Mouse (Mus musculus): ENCODE measurements around the gene Hyal4. TPM values are rescaled to one million over a fixed set of nuclear protein-coding genes. Genes with fewer than 3 reads are reported as not detected.

Gene Hyal4
- polyA plus RNA-seq (2012; rRNA removed), result not detected in 2 replicates

DNA sequence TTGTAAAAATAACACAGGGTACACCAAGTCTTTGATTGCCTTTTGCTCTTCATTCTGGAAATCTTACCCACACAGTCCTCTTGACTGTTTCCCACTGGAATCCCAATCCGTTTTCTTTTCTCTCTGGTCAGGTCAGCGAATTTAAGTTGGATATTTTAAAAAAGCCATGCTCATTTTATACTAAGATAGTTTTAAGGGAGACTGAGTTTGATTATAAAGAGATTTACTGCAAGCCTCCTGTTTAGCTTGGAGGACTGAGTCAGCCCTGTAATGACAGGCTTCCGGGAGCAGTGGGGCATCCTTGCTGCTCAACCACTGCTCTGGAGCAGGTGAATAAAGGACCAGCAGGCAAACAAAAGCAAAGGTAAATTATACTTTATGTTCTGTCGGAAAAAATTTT, at the start of gene Hyal4:
Gene Hyal4 (plus strand): TSS at position 301 of the 400 bp plus-strand sequence.

DNA sequence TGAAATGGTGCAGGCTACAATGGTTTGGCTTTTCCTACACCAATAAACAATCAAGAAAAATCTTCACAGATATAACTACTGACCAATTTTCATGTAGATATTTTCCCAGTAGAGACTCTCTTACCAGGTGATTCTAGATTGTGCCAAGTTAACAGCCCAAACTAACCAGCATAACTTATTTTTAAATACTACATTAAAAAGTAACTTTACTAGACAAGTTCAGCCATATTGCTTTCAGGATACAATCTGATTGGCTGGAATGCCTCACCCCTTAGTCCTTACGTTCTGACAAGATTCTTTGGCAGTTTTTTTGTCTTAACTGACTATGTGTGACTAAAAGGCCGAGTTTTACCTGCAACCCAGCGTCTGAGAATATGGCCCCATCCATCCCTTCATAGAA, 15.2 kb upstream of the Hyal4 start, which contains the start of gene Hyal6:
Gene Hyal6 (plus strand): TSS at position 301 of the 400 bp plus-strand sequence.

GRCm38 (mm10) chr6:24790888-24791287, 42.8 kb downstream of the Hyal4 start, which contains the start of gene Spam1:
TSS of gene Spam1 (plus strand) at chr6:24791188.

Other genes starting within 250 kb of the Hyal4 start
- gene Iqub, start 233.3 kb upstream of the Hyal4 start, polyA plus RNA-seq (2012; rRNA removed), result 0.92 and 1.3 TPM in 2 replicates
- gene Ndufa5, start 220.3 kb upstream of the Hyal4 start, polyA plus RNA-seq (2012; rRNA removed), result 46.3 and 55.1 TPM in 2 replicates
- gene Asb15, start 220.2 kb upstream of the Hyal4 start, polyA plus RNA-seq (2012; rRNA removed), result 0.04 and 0.11 TPM in 2 replicates
- 0.99 TPM in 1 of 2 replicates, not detected in the other for gene Lmod2, start 150.6 kb upstream of the Hyal4 start, polyA plus RNA-seq (2012; rRNA removed)
- gene Wasl, start 83.3 kb upstream of the Hyal4 start, polyA plus RNA-seq (2012; rRNA removed), result 23.5 and 24.8 TPM in 2 replicates
- not detected in 2 replicates for gene Hyal6, start 15.1 kb upstream of the Hyal4 start, polyA plus RNA-seq (2012; rRNA removed)
- gene Spam1, start 42.9 kb downstream of the Hyal4 start, polyA plus RNA-seq (2012; rRNA removed), result not detected in 2 replicates
- not detected in 2 replicates for gene Hyal5, start 109.7 kb downstream of the Hyal4 start, polyA plus RNA-seq (2012; rRNA removed)
- gene Tmem229a, start 208.0 kb downstream of the Hyal4 start, polyA plus RNA-seq (2012; rRNA removed), result 5.7 and 7.2 TPM in 2 replicates

Data from central nervous system, embryonic 18 days (tissue).